Comparison of ENCODE assay signal across 8 mouse cellular contexts in the genomic region with DNA sequence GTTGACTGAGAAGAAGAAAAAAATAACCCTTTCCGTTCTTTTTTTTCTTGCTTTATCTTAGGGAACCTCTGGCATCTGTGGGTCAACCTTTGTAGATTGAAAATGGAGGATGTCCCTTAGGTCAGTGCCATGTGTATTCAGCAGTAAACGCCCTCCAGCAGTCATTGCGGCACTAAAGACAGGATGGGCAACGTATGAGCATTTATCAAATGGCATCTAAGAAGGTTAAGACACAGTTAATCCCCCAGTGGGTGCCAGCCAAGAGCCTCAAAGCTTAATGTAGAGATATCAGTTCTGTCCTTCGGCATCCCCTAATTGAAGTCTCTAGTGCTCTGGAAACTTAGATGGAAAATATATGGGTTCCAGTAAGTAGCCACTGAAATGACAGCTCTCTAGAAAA. TPM values are rescaled to one million over a fixed set of nuclear protein-coding genes. Genes with fewer than 3 reads are reported as not detected.
DNase-seq lines count a peak whose midpoint lies in the region; ATAC-seq and TF ChIP-seq lines count a peak whose summit lies in the region.

No protein-coding gene starts in this region.

- H3K9ac ChIP-seq in lung, embryonic 15.5 days, result 0 out of 2 replicates have a peak overlapping the region, but pooled peaks have one; percentile 31
- H3K9ac ChIP-seq in forebrain, embryonic 12.5 days, result peak overlapping the region; percentile 41; the same call in 1 of the 2 replicates
- 0 out of 2 replicates have a peak overlapping the region, but pooled peaks have one; percentile 37 for H3K9ac ChIP-seq in limb, embryonic 12.5 days (replicated peaks)

- H3K4me3 ChIP-seq in lung, embryonic 15.5 days, result peak overlapping the region; percentile 75
- peak overlapping the region; percentile 60 for H3K4me3 ChIP-seq in forebrain, embryonic 12.5 days (replicated peaks)
- peak overlapping the region; percentile 62 for H3K4me3 ChIP-seq in limb, embryonic 12.5 days (replicated peaks)
- H3K4me3 ChIP-seq in small intestine, adult 2 months (ENCODE audit: low read depth, low read length), result no peak overlapping the region

- H3K36me3 ChIP-seq in lung, embryonic 15.5 days, result no peaks in the 10 kb centered on the region
- no peaks in the 10 kb centered on the region for H3K36me3 ChIP-seq in forebrain, embryonic 12.5 days (replicated peaks)
- H3K36me3 ChIP-seq in limb, embryonic 12.5 days, result no peaks in the 10 kb centered on the region
- H3K36me3 ChIP-seq in small intestine, adult 2 months (ENCODE audit: control insufficient read depth, insufficient read depth, low read length), result no peaks in the 10 kb centered on the region

- ATAC-seq in lung, embryonic 15.5 days (ENCODE audit: borderline replicate concordance, extremely low read depth, low FRiP score, low TSS enrichment), result no peak
- no peak; the same call in 1 of the 2 replicates for ATAC-seq in forebrain, embryonic 12.5 days (ENCODE audit: low FRiP score)
- ATAC-seq in limb, embryonic 12.5 days (ENCODE audit: insufficient number of reproducible peaks, insufficient read depth, low FRiP score, low TSS enrichment, low read depth), result no peak
- ATAC-seq in megakaryocyte-erythroid progenitor cell, adult 5-6 weeks (replicated peaks; ENCODE audit: low FRiP score, low TSS enrichment, poor library complexity, severe bottlenecking), result no peak

- no peak for TF ChIP-seq POLR2A in small intestine, adult 2 months (IDR thresholded peaks at IDR 0.05; ENCODE audit: low read depth, low read length)

- H3K4me2 ChIP-seq in lung, embryonic 15.5 days, result peak overlapping the region; percentile 85
- peak overlapping the region; percentile 65 for H3K4me2 ChIP-seq in forebrain, embryonic 12.5 days
- peak overlapping the region; percentile 94 for H3K4me2 ChIP-seq in limb, embryonic 12.5 days

- WGBS in lung, embryonic 15.5 days, result 39% methylated on average over 5 of the region's 5 CpGs
- 51% methylated on average over 5 of the region's 5 CpGs for WGBS in forebrain, embryonic 12.5 days
- 51% methylated on average over 5 of the region's 5 CpGs for WGBS in limb, embryonic 12.5 days
- 28% methylated on average over 5 of the region's 5 CpGs for WGBS in small intestine, adult 2 months

- peaks cover 32% of the 10 kb centered on the region for H3K4me1 ChIP-seq in lung, embryonic 15.5 days
- peaks cover 37% of the 10 kb centered on the region for H3K4me1 ChIP-seq in forebrain, embryonic 12.5 days
- H3K4me1 ChIP-seq in limb, embryonic 12.5 days (replicated peaks), result peaks cover 35% of the 10 kb centered on the region
- H3K4me1 ChIP-seq in small intestine, adult 2 months (ENCODE audit: control insufficient read depth, insufficient read depth, insufficient read length, low read length), result peaks cover 19% of the 10 kb centered on the region

- no peak for DNase-seq in lung, adult 18-20 months
- no peak for DNase-seq in frontal cortex, postnatal 14 days (ENCODE audit: low spot score in 2 of 2)
- no peak for DNase-seq in lung, postnatal 14 days

- H3K27ac ChIP-seq in lung, embryonic 15.5 days, result peak overlapping the region; percentile 97
- peak overlapping the region; percentile 63; the same call in 1 of the 2 replicates for H3K27ac ChIP-seq in forebrain, embryonic 12.5 days
- H3K27ac ChIP-seq in limb, embryonic 12.5 days, result peak overlapping the region; percentile 98
- H3K27ac ChIP-seq in small intestine, adult 2 months (ENCODE audit: insufficient read depth, low read depth, low read length), result peak overlapping the region; percentile 34; the same call in 1 of the 2 replicates

- no peaks in the 10 kb centered on the region for H3K27me3 ChIP-seq in lung, embryonic 15.5 days
- no peaks in the 10 kb centered on the region for H3K27me3 ChIP-seq in forebrain, embryonic 12.5 days
- no peaks in the 10 kb centered on the region for H3K27me3 ChIP-seq in limb, embryonic 12.5 days
- no peaks in the 10 kb centered on the region for H3K27me3 ChIP-seq in small intestine, adult 2 months (ENCODE audit: control insufficient read depth, insufficient read depth, low read length)

- no peaks in the 10 kb centered on the region for H3K9me3 ChIP-seq in lung, embryonic 15.5 days
- H3K9me3 ChIP-seq in forebrain, embryonic 12.5 days, result no peaks in the 10 kb centered on the region
- H3K9me3 ChIP-seq in limb, embryonic 12.5 days, result no peaks in the 10 kb centered on the region

- no peak for TF ChIP-seq CTCF in small intestine, adult 2 months (IDR thresholded peaks at IDR 0.05; ENCODE audit: extremely low read depth, insufficient read length, insufficient replicate concordance, low read depth, low read length)

RNA-seq across cellular contexts. Expression of a gene that starts 0.7 kb away (rescaled TPM):
- 130 and 141 TPM in 2 replicates for polyA plus RNA-seq in lung, embryonic 15.5 days (2015; fragmentation: Nextera tagmentation; extraction: Ambion mirVana)
- 29.4 and 32.5 TPM in 2 replicates for polyA plus RNA-seq in forebrain, embryonic 12.5 days (2016; fragmentation: Nextera tagmentation; extraction: Ambion mirVana)
- 79.0 and 80.8 TPM in 2 replicates for polyA plus RNA-seq in limb, embryonic 12.5 days (2016; fragmentation: Nextera tagmentation; extraction: Ambion mirVana)
- polyA plus RNA-seq in small intestine, adult 2 months (2012; rRNA removed), result 29.8 and 41.7 TPM in 2 replicates
- 27.2 and 33.1 TPM in 2 replicates for total RNA-seq in megakaryocyte-erythroid progenitor cell, adult 5-6 weeks (2014; fragmentation: Nextera tagmentation)
- 35.3 and 44.1 TPM in 2 replicates for total RNA-seq in megakaryocyte-erythroid progenitor cell, adult 5-6 weeks (2017)

Comparison
In these comparisons a context has a peak if more than half of its experiments do, and no peak if none do; other contexts are left out.
1. H3K27ac ChIP-seq: peak in every context shown above with its lines; median percentile 98 in limb, embryonic 12.5 days; 97 in lung, embryonic 15.5 days; 63 in forebrain, embryonic 12.5 days; 34 in small intestine, adult 2 months.